Mouse (Mus musculus) liver, postnatal 0 days (tissue): Measurements from ENCODE around the gene Gjb1. TPM values are rescaled to one million over a fixed set of nuclear protein-coding genes. Genes with fewer than 3 reads are reported as not detected.
"Not testable (repeated sequence)": the region's sequence is repeated elsewhere in the genome, so short reads cannot be mapped to it uniquely, and the experiment has no call there.

Experiments
- ATAC-seq: fragments of 200-750 bp; cut with Nextera tagmentation; 2 replicates; pipeline ENCODE4 v1.8.0; 2017; ENCODE audit warnings: mild to moderate bottlenecking, moderate library complexity
- DNase-seq: peaks from one replicate; pipeline ENCODE4 v3.0.0-alpha.2; 2016
- H3K27ac ChIP-seq: fragments of 300-500 bp; sonication (generic); 2 replicates; pipeline ENCODE4 v1.5.1; 2014; ENCODE audit warnings: antibody characterized with exemption, moderate library complexity, mild to moderate bottlenecking, low read depth
- H3K27me3 ChIP-seq: fragments of 300-500 bp; sonication (generic); 2 replicates; pipeline ENCODE4 v1.6.1; 2014; ENCODE audit warnings: low read length, control low read depth, mixed read lengths; ENCODE audit not compliant: insufficient read depth
- H3K36me3 ChIP-seq: fragments of 300-500 bp; sonication (generic); replicated peaks from 2 replicates; pipeline ENCODE4 v1.6.1; 2014; ENCODE audit warnings: mild to moderate bottlenecking, control low read depth, low read length, moderate library complexity, mixed read lengths; ENCODE audit not compliant: insufficient read depth
- H3K4me1 ChIP-seq: fragments of 300-500 bp; sonication (generic); 2 replicates; pipeline ENCODE4 v1.6.1; 2014; ENCODE audit warnings: antibody characterized with exemption, mild to moderate bottlenecking, control low read depth; ENCODE audit not compliant: insufficient read depth
- H3K4me2 ChIP-seq: fragments of 300-500 bp; sonication (generic); 2 replicates; pipeline ENCODE4 v1.6.1; 2014; ENCODE audit warnings: low read depth, mild to moderate bottlenecking, low read length, moderate library complexity, mixed read lengths
- H3K4me3 ChIP-seq: fragments of 300-500 bp; sonication (generic); 2 replicates; pipeline ENCODE4 v1.5.1; 2014; ENCODE audit warnings: low read depth, low read length
- H3K9ac ChIP-seq: fragments of 300-500 bp; sonication (generic); replicated peaks from 2 replicates; pipeline ENCODE4 v1.6.1; 2014; ENCODE audit warnings: mild to moderate bottlenecking, moderate library complexity
- H3K9me3 ChIP-seq: fragments of 300-500 bp; sonication (generic); 2 replicates; pipeline ENCODE4 v1.6.1; 2016; ENCODE audit warnings: mild to moderate bottlenecking, control low read depth, low read length, mixed read lengths
- CTCF ChIP-seq: sonication (generic); IDR thresholded peaks from 2 replicates; pipeline ENCODE4 v1.5.1; 2016; ENCODE audit warnings: antibody characterized with exemption, low read depth
- EP300 ChIP-seq: IDR thresholded peaks from 2 replicates; pipeline ENCODE4 v1.6.1; 2016; ENCODE audit warnings: antibody characterized with exemption, low read depth, mild to moderate bottlenecking
- WGBS: fragments of 180-500 bp; shearing (Covaris S2); extraction: QIAGEN DNeasy Blood & Tissue Kit; methylation state at CpG from one replicate; pipeline ENCODE4 v1.1.7; 2014; ENCODE audit not compliant: insufficient replicate concordance; 5-methylcytosine and 5-hydroxymethylcytosine counted together
- polyA plus RNA-seq: library from polyadenylated mRNA; unstranded; fragments of >200 nt; fragmentation: Nextera tagmentation; extraction: Ambion mirVana; gene quantifications from 2 replicates; pipeline ENCODE4 v1.2.1, GENCODE M21; 2015

The Gjb1 gene
- polyA plus RNA-seq, 1 experiment from 2014 or later = 420 TPM

DNA sequence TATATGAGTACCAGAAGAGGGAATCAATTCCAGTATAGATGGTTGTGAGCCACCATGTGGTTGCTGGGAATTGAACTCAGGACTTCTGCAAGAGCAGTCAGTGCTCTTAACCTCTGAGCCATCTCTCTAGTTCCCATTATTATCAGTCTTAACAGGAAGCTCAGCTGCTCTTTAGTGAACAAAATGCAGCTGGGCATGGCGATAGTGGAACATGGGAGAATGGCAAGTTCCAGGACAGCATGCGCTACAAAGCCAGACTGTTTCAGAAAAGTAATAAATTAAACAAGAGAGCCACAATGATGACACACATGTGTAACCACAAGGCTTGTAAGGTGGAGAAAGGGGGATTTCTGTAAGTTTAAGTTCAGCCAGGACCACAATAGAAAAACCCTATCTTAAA is 30.7 kb upstream of the Gjb1 start:
- no peak overlapping the region for H3K9ac ChIP-seq
- H3K36me3 ChIP-seq = no peaks in the 10 kb centered on the region
- WGBS = 58% methylated on average over 2 of the region's 2 CpGs
- no peaks in the 10 kb centered on the region for H3K9me3 ChIP-seq
- no peaks in the 10 kb centered on the region for H3K27me3 ChIP-seq
- no peaks in the 10 kb centered on the region for H3K4me1 ChIP-seq
- no peak overlapping the region for H3K27ac ChIP-seq
- DNase-seq (no peak), ATAC-seq (no peak)
- TF ChIP-seq EP300 (no peak), CTCF (no peak)
- no peak overlapping the region for H3K4me3 ChIP-seq
- no peak overlapping the region for H3K4me2 ChIP-seq

GRCm38 (mm10) chrX:101346475-101346874 is 29.7 kb upstream of the Gjb1 start:
- no peak for ATAC-seq
- DNase-seq = no peak
- TF ChIP-seq CTCF = no peak
- no peak for TF ChIP-seq EP300
- 38% methylated on average over 4 of the region's 4 CpGs for WGBS
- H3K27me3 ChIP-seq = no peaks in the 10 kb centered on the region
- no peak overlapping the region for H3K27ac ChIP-seq
- no peak overlapping the region for H3K9ac ChIP-seq
- H3K36me3 ChIP-seq = no peaks in the 10 kb centered on the region
- no peaks in the 10 kb centered on the region for H3K4me1 ChIP-seq
- no peak overlapping the region for H3K4me3 ChIP-seq
- H3K9me3 ChIP-seq = no peaks in the 10 kb centered on the region
- no peak overlapping the region for H3K4me2 ChIP-seq

DNA sequence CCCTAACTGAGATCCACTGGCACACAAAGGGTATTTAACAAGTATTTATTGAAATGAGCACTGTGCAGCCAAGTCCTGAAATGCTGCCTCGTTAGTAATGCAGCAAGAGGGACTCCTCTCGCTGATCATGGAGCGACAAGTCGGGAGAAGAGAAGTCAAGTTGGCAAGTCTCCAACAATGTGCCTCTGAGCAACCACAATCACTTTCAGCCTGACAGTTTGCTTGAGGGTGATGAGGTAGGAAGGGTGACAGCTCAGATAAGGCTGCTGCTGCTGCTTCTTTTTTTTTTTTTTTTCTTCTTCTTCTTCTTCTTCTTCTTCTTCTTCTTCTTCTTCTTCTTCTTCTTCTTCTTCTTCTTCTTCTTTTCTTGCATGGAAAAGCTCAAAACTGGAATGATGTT is 25.0 kb upstream of the Gjb1 start:
- TF ChIP-seq CTCF = no peak
- no peak for TF ChIP-seq EP300
- Histone ChIP-seq H3K27ac (no peak overlapping the region), H3K4me3 (no peak overlapping the region), H3K27me3 (no peaks in the 10 kb centered on the region), H3K9me3 (no peaks in the 10 kb centered on the region), H3K4me2 (peak overlapping the region; percentile 42; the same call in 1 of the 2 replicates), H3K4me1 (no peaks in the 10 kb centered on the region), H3K36me3 (no peaks in the 10 kb centered on the region), H3K9ac (no peak overlapping the region)
- ATAC-seq = peak; percentile 58
- WGBS = 32% methylated on average over 4 of the region's 4 CpGs
- no peak for DNase-seq

DNA sequence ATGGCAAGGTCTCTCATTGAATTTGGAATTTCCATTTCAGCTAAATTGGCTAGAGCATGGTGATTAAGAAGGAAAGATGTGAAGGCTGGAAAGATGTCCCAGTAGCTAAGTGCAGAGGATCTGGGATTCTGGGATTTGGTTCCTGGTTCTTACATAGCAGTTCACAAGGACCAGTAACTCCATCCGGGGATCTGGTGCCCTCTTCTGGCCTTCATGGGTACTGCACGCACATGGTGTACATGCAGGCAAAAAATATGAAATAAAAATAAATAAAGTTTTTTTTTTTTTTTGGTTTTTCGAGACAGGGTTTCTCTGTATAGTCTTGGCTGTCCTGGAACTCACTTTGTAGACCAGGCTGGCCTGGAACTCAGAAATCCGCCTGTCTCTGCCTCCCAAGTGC is 17.3 kb upstream of the Gjb1 start:
- H3K4me1 ChIP-seq, H3K9ac ChIP-seq, H3K4me2 ChIP-seq, H3K4me3 ChIP-seq, H3K27ac ChIP-seq, ATAC-seq, H3K36me3 ChIP-seq, H3K27me3 ChIP-seq, H3K9me3 ChIP-seq: not testable (repeated sequence)
- TF ChIP-seq CTCF = peak; percentile 53
- WGBS = 66% methylated on average over 3 of the region's 4 CpGs
- DNase-seq = peak; percentile 34

DNA sequence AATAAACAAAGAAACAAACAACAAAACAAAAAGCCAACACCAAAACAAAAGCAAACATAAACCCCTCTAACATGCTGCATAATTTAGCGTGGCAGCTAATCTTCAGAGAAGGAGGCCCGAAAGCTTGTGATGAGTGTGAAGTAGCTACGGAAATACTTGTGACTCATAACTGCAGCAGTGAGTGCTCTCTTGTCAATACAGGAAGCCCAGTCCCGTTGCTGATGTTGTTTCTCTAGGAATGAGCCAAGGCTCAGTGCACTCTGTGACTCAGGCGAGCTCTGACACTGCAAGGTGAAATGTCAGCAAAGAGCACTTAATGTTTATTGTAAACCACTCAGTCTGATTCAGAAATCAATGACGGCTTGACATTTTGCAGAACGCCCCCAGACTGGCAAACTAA is 7.2 kb upstream of the Gjb1 start:
- Histone ChIP-seq H3K36me3 (no peaks in the 10 kb centered on the region), H3K27ac (peak overlapping the region; percentile 49), H3K27me3 (no peaks in the 10 kb centered on the region), H3K4me2 (no peak overlapping the region), H3K4me3 (no peak overlapping the region), H3K9me3 (no peaks in the 10 kb centered on the region), H3K4me1 (peaks cover 3% of the 10 kb centered on the region), H3K9ac (no peak overlapping the region)
- whole genome bisulfite sequencing = 56% methylated on average over 7 of the region's 7 CpGs
- TF ChIP-seq EP300 (no peak), CTCF (no peak)
- no peak for DNase-seq
- peak; percentile 52 for ATAC-seq

GRCm38 (mm10) chrX:101370573-101370972 is 5.6 kb upstream of the Gjb1 start:
- H3K36me3 ChIP-seq = no peaks in the 10 kb centered on the region
- no peak overlapping the region for H3K9ac ChIP-seq
- no peak overlapping the region for H3K4me2 ChIP-seq
- no peaks in the 10 kb centered on the region for H3K27me3 ChIP-seq
- H3K9me3 ChIP-seq = no peaks in the 10 kb centered on the region
- H3K4me3 ChIP-seq = no peak overlapping the region
- peak overlapping the region; percentile 68 for H3K27ac ChIP-seq
- ATAC-seq = peak; percentile 95
- H3K4me1 ChIP-seq = peaks cover 3% of the 10 kb centered on the region
- DNase-seq = peak; percentile 46
- TF ChIP-seq CTCF (no peak), EP300 (peak; percentile 37; the same call in 1 of the 2 replicates)
- 58% methylated on average over 3 of the region's 3 CpGs for WGBS

GRCm38 (mm10) chrX:101372946-101373345 is 3.2 kb upstream of the Gjb1 start:
- ATAC-seq = no peak
- Histone ChIP-seq H3K4me2 (no peak overlapping the region), H3K27me3 (no peaks in the 10 kb centered on the region), H3K4me1 (peaks cover 3% of the 10 kb centered on the region), H3K36me3 (no peaks in the 10 kb centered on the region), H3K9ac (no peak overlapping the region), H3K9me3 (no peaks in the 10 kb centered on the region), H3K4me3 (no peak overlapping the region), H3K27ac (no peak overlapping the region)
- DNase-seq = no peak
- 82% methylated on average over 5 of the region's 5 CpGs for WGBS
- TF ChIP-seq CTCF (no peak), EP300 (no peak)
